Mouse (Mus musculus) neural tube, embryonic 14.5 days (tissue): ENCODE measurements around the gene Sap30l. TPM values are rescaled to one million over a fixed set of nuclear protein-coding genes. Genes with fewer than 3 reads are reported as not detected.

Experiments
- ATAC-seq: fragments of 200-750 bp; cut with Nextera tagmentation; 2 replicates; pipeline ENCODE4 v1.8.0; 2017; ENCODE audit warnings: low read depth, mild to moderate bottlenecking, moderate TSS enrichment, moderate library complexity
- H3K27ac ChIP-seq: fragments of 300-500 bp; sonication (generic); 2 replicates; pipeline ENCODE4 v1.5.1; 2014; ENCODE audit warnings: low read depth, mild to moderate bottlenecking, control low read depth, low read length, moderate library complexity, mixed read lengths
- H3K27me3 ChIP-seq: fragments of 300-500 bp; sonication (generic); 2 replicates; pipeline ENCODE4 v1.6.1; 2014; ENCODE audit warnings: low read length; ENCODE audit not compliant: control insufficient read depth, insufficient read depth
- H3K36me3 ChIP-seq: fragments of 300-500 bp; sonication (generic); 2 replicates; pipeline ENCODE4 v1.6.1; 2014; ENCODE audit warnings: low read length, mixed read lengths; ENCODE audit not compliant: control insufficient read depth, insufficient read depth
- H3K4me1 ChIP-seq: fragments of 300-500 bp; sonication (generic); 2 replicates; pipeline ENCODE4 v1.6.1; 2014; ENCODE audit warnings: low read length; ENCODE audit not compliant: control insufficient read depth, insufficient read depth
- H3K4me2 ChIP-seq: fragments of 300-500 bp; sonication (generic); 2 replicates; pipeline ENCODE4 v1.6.1; 2014; ENCODE audit warnings: mild to moderate bottlenecking, low read depth, low read length, control low read depth
- H3K4me3 ChIP-seq: fragments of 300-500 bp; sonication (generic); 2 replicates; pipeline ENCODE4 v1.5.1; 2014; ENCODE audit warnings: low read depth, low read length, control low read depth, mixed read lengths
- H3K9ac ChIP-seq: fragments of 300-500 bp; sonication (generic); replicated peaks from 2 replicates; pipeline ENCODE4 v1.6.1; 2014; ENCODE audit warnings: low read depth, mild to moderate bottlenecking, control low read depth, low read length, mixed read lengths
- H3K9me3 ChIP-seq: fragments of 300-500 bp; sonication (generic); 2 replicates; pipeline ENCODE4 v1.6.1; 2016; ENCODE audit warnings: low read length; ENCODE audit not compliant: control insufficient read depth
- WGBS: fragments of 180-500 bp; shearing (Covaris S2); extraction: QIAGEN DNeasy Blood & Tissue Kit; methylation state at CpG from one replicate; pipeline ENCODE4 v1.1.7; 2014; 5-methylcytosine and 5-hydroxymethylcytosine counted together
- polyA plus RNA-seq: library from polyadenylated mRNA; unstranded; fragments of >200 nt; fragmentation: Nextera tagmentation; extraction: Ambion mirVana; gene quantifications from 2 replicates; pipeline ENCODE4 v1.2.1, GENCODE M21; 2014

The Sap30l gene
- polyA plus RNA-seq, 1 experiment from 2014 or later, result 11.7 TPM

- Histone ChIP-seq H3K27ac (no peak within 1 kb of the TSS), H3K4me2 (no peak within 1 kb of the TSS), H3K9me3 (no peaks in the 10 kb centered on the region), H3K9ac (no peak within 1 kb of the TSS), H3K4me3 (no peak within 1 kb of the TSS), H3K27me3 (peaks cover 69% of the 10 kb centered on the region), H3K4me1 (peaks cover 7% of the 10 kb centered on the region; the same call in 1 of the 2 replicates), H3K36me3 (no peaks in the 10 kb centered on the region)
- ATAC-seq, result no peak
- WGBS, result 2% methylated on average over 23 of the region's 23 CpGs
Measured at GRCm38 (mm10) chr11:57832552-57833201, 31.2 kb downstream of the Sap30l start, which contains the start of gene Hand1. Gene Hand1 (minus strand): TSS chr11:57832818.

- Histone ChIP-seq H3K9me3 (no peaks in the 10 kb centered on the region), H3K36me3 (no peaks in the 10 kb centered on the region), H3K4me2 (no peak overlapping the region), H3K27me3 (peaks cover 65% of the 10 kb centered on the region), H3K4me3 (no peak overlapping the region), H3K9ac (no peak overlapping the region), H3K27ac (no peak overlapping the region), H3K4me1 (peaks cover 7% of the 10 kb centered on the region; the same call in 1 of the 2 replicates)
- no peak for ATAC-seq
- WGBS, result under 1% methylated on average over 30 of the region's 30 CpGs
Measured at GRCm38 (mm10) chr11:57833296-57833977, 32.0 kb downstream of the Sap30l start.

GRCm38 (mm10) chr11:57834031-57834430 is 32.6 kb downstream of the Sap30l start:
- H3K4me3 ChIP-seq, result no peak overlapping the region
- ATAC-seq, result no peak
- peaks cover 7% of the 10 kb centered on the region; the same call in 1 of the 2 replicates for H3K4me1 ChIP-seq
- WGBS, result 7% methylated on average over 6 of the region's 6 CpGs
- H3K27ac ChIP-seq, result no peak overlapping the region
- H3K36me3 ChIP-seq, result no peaks in the 10 kb centered on the region
- H3K4me2 ChIP-seq, result no peak overlapping the region
- peaks cover 70% of the 10 kb centered on the region for H3K27me3 ChIP-seq
- no peak overlapping the region for H3K9ac ChIP-seq
- H3K9me3 ChIP-seq, result no peaks in the 10 kb centered on the region

GRCm38 (mm10) chr11:57835331-57835730 is 33.9 kb downstream of the Sap30l start:
- 7% methylated on average over 2 of the region's 2 CpGs for WGBS
- Histone ChIP-seq H3K4me2 (no peak overlapping the region), H3K4me3 (no peak overlapping the region), H3K4me1 (peaks cover 7% of the 10 kb centered on the region; the same call in 1 of the 2 replicates), H3K27me3 (peaks cover 69% of the 10 kb centered on the region), H3K36me3 (no peaks in the 10 kb centered on the region), H3K9me3 (no peaks in the 10 kb centered on the region), H3K9ac (no peak overlapping the region), H3K27ac (no peak overlapping the region)
- ATAC-seq, result no peak

GRCm38 (mm10) chr11:57835931-57836330 is 34.5 kb downstream of the Sap30l start:
- no peaks in the 10 kb centered on the region for H3K9me3 ChIP-seq
- H3K9ac ChIP-seq, result no peak overlapping the region
- no peak overlapping the region for H3K27ac ChIP-seq
- ATAC-seq, result no peak
- WGBS, result 7% methylated on average over 3 of the region's 3 CpGs
- H3K27me3 ChIP-seq, result peaks cover 63% of the 10 kb centered on the region
- H3K4me2 ChIP-seq, result no peak overlapping the region
- no peaks in the 10 kb centered on the region for H3K36me3 ChIP-seq
- no peak overlapping the region for H3K4me3 ChIP-seq
- H3K4me1 ChIP-seq, result peaks cover 7% of the 10 kb centered on the region; the same call in 1 of the 2 replicates

- Histone ChIP-seq H3K9ac (no peak overlapping the region), H3K4me3 (no peak overlapping the region), H3K4me2 (no peak overlapping the region), H3K36me3 (no peaks in the 10 kb centered on the region), H3K4me1 (peaks cover 7% of the 10 kb centered on the region; the same call in 1 of the 2 replicates), H3K27ac (no peak overlapping the region), H3K9me3 (no peaks in the 10 kb centered on the region), H3K27me3 (peaks cover 58% of the 10 kb centered on the region)
- ATAC-seq, result no peak
- WGBS, result 4% methylated on average over 9 of the region's 9 CpGs
Measured at GRCm38 (mm10) chr11:57836401-57836800, 35.0 kb downstream of the Sap30l start.

GRCm38 (mm10) chr11:57836872-57837680 is 35.6 kb downstream of the Sap30l start:
- Histone ChIP-seq H3K9ac (no peak overlapping the region), H3K4me1 (peaks cover 7% of the 10 kb centered on the region; the same call in 1 of the 2 replicates), H3K27me3 (peaks cover 52% of the 10 kb centered on the region), H3K9me3 (no peaks in the 10 kb centered on the region), H3K4me3 (no peak overlapping the region), H3K4me2 (peak overlapping the region; percentile 3; the same call in 1 of the 2 replicates), H3K27ac (no peak overlapping the region), H3K36me3 (no peaks in the 10 kb centered on the region)
- under 1% methylated on average over 38 of the region's 38 CpGs for WGBS
- peak; percentile 36; the same call in 1 of the 2 replicates for ATAC-seq

- no peak overlapping the region for H3K9ac ChIP-seq
- H3K27me3 ChIP-seq, result peaks cover 52% of the 10 kb centered on the region
- H3K36me3 ChIP-seq, result no peaks in the 10 kb centered on the region
- no peaks in the 10 kb centered on the region for H3K9me3 ChIP-seq
- WGBS, result 2% methylated on average over 22 of the region's 22 CpGs
- no peak overlapping the region for H3K4me2 ChIP-seq
- H3K27ac ChIP-seq, result no peak overlapping the region
- H3K4me1 ChIP-seq, result peaks cover 7% of the 10 kb centered on the region; the same call in 1 of the 2 replicates
- no peak for ATAC-seq
- no peak overlapping the region for H3K4me3 ChIP-seq
Measured at GRCm38 (mm10) chr11:57837861-57838680, 36.6 kb downstream of the Sap30l start.
